Mouse (Mus musculus): ENCODE measurements around the gene Eif3c. TPM values are rescaled to one million over a fixed set of nuclear protein-coding genes. Genes with fewer than 3 reads are reported as not detected.

Gene Eif3c
- total RNA-seq, 1 experiment from 2014 or later = 241 TPM

Small RNAs within 50 kb of the gene (microRNA-seq; reads per million reads assigned to microRNA genes)
- gene Mir7059 = 1.3 to 2.3 reads per million in 2 experiments

Other genes starting within 250 kb of the Eif3c start
- 1.1 and 14.1 TPM in 2 replicates for gene Lat, start 196.8 kb downstream of the Eif3c start, total RNA-seq (2021)
- gene Spns1, start 189.0 kb downstream of the Eif3c start, total RNA-seq (2021) = 38.7 and 45.0 TPM in 2 replicates
- 7.1 and 8.4 TPM in 2 replicates for gene Nfatc2ip, start 169.7 kb downstream of the Eif3c start, total RNA-seq (2021)
- gene Cd19, start 151.5 kb downstream of the Eif3c start, total RNA-seq (2021) = 2.7 and 19.9 TPM in 2 replicates
- gene Rabep2, start 137.7 kb downstream of the Eif3c start, total RNA-seq (2021) = 35.7 and 45.2 TPM in 2 replicates
- 0.33 and 0.68 TPM in 2 replicates for gene Atp2a1, start 103.3 kb downstream of the Eif3c start, total RNA-seq (2021)
- gene Sh2b1, start 91.0 kb downstream of the Eif3c start, total RNA-seq (2021) = 52.3 and 56.4 TPM in 2 replicates
- 221 and 223 TPM in 2 replicates for gene Tufm, start 79.0 kb downstream of the Eif3c start, total RNA-seq (2021)
- 90.3 and 96.7 TPM in 2 replicates for gene Atxn2l, start 63.0 kb downstream of the Eif3c start, total RNA-seq (2021)
- 2.9 and 3.5 TPM in 2 replicates for gene Apobr, start 18.5 kb upstream of the Eif3c start, total RNA-seq (2021)
- 25.3 and 31.1 TPM in 2 replicates for gene Cln3, start 19.4 kb upstream of the Eif3c start, total RNA-seq (2021)
- gene Il27, start 28.5 kb upstream of the Eif3c start, total RNA-seq (2021) = not detected in 2 replicates
- gene Nupr1, start 64.5 kb upstream of the Eif3c start, total RNA-seq (2021) = 16.2 and 21.5 TPM in 2 replicates
- gene Sgf29, start 82.9 kb upstream of the Eif3c start, total RNA-seq (2021) = 38.3 and 48.0 TPM in 2 replicates
- 81.6 and 83.8 TPM in 2 replicates for gene Sult1a1, start 110.0 kb upstream of the Eif3c start, total RNA-seq (2021)
- 74.9 and 82.9 TPM in 2 replicates for gene Bola2, start 129.0 kb upstream of the Eif3c start, total RNA-seq (2021)
- gene Slx1b, start 129.4 kb upstream of the Eif3c start, total RNA-seq (2021) = 10.7 and 18.6 TPM in 2 replicates
- gene Coro1a, start 141.4 kb upstream of the Eif3c start, total RNA-seq (2021) = 12.0 and 78.1 TPM in 2 replicates
- gene Mapk3, start 193.2 kb upstream of the Eif3c start, total RNA-seq (2021) = 128 and 136 TPM in 2 replicates
- gene Gdpd3, start 199.9 kb upstream of the Eif3c start, total RNA-seq (2021) = 3.8 and 5.6 TPM in 2 replicates
- 129 and 173 TPM in 2 replicates for gene Ypel3, start 210.5 kb upstream of the Eif3c start, total RNA-seq (2021)
- gene Tbx6, start 215.1 kb upstream of the Eif3c start, total RNA-seq (2021) = 1.2 and 1.5 TPM in 2 replicates
- gene Ppp4c, start 226.1 kb upstream of the Eif3c start, total RNA-seq (2021) = 94.7 and 109 TPM in 2 replicates
- gene Fam57b, start 231.3 kb upstream of the Eif3c start, total RNA-seq (2021) = 32.1 and 32.5 TPM in 2 replicates